Mouse (Mus musculus): ENCODE results near the gene Tbx5.
A peak's percentile ranks its signal among the peaks of the same experiment; 100 is the strongest.
"Not testable (repeated sequence)": the region's sequence is repeated elsewhere in the genome, so short reads cannot be mapped to it uniquely, and the experiment has no call there.

Tbx5 gene

DNA sequence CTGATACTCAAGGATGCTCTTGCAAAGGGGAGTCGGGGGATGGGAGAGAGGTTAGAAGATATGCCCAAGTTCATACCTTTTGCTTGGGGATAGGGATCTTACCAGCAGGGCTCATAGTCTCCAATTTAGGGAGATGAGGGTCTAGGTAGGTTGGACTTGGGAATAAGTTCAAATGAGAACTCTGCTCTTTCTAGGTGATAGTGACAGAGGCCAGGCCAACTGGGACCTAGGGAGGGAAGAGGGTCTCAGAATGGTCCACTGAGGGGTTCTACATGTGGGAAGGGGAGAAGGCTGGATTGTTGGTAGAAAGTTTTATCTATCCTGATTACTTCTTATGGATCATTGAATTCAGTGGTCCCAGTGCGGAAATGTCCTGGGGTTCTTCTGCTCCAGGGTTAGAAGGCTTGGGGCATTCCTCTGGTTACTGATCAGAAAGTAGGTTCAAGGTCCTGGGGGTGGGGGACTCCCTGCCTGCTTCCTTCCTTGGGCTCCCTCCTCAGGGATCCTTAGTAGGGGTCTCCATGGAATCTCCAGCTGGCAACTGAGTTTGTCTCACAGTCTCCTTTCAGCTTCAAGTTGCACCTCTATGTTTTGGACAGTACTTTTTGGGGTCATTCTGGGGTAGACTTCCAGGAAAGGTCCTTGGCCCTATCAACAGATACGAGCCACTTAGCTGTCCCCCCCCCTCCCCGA lies 10.4 kb downstream of the Tbx5 start:
- no peak for DNase-seq (ENCODE audit: low read depth, low spot score)

DNA sequence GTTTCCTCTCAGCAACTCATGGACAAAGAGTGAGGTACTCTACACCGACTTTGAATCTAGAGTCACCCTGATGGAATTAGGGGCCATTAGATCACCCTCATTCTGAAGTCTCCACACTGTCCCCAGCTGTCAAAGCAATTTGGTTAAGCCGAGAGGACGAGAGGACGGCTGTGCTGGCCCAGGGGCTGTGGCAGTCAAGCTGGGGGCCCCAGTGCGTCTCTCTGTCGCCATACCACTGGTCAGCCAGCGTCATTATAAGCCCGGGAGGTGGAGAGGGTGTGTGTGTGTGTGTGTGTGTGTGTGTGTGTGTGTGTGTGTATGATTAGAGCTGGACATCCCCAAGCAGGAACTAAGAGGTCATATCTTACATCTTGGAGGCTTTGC lies 10.9 kb downstream of the Tbx5 start:
- DNase-seq (ENCODE audit: low read depth, low spot score), result no peak

DNA sequence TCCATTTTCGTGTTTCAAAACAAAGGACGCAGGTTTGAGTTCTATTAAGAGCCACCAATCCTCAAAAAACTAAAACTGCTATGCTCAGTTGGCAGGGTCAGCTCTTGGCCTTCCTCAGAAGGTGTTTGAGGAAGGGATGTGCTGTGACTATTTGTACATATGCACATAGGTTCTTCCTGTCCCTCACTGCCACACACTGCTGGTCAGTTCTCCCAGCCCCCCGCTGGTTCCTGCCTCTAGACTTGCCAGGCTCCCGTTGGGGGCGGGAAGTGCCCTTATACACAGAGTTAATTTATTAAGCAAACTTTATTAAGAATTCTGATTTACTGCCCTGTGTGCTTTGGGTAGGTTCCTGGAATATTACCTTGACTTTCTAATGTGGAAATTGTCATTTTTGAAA lies 11.9 kb downstream of the Tbx5 start:
- no peak for DNase-seq (ENCODE audit: low read depth, low spot score)

DNA sequence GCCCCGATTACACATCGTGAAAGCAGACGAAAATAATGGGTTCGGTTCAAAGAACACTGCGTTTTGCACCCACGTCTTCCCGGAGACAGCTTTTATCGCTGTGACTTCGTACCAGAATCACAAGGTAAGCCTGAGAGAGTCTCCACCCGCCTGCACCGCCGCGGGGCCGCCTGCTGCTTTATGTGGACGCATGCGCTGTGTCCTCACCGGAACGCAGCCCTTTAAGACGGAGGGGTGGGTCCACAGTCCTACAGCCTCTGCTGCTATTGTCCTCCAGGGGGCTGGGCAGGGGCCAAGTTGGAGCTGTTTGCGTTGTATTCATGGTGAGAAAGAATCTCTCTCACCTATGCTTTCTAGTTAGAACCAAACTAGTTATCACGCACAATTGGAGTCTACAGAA lies 12.5 kb downstream of the Tbx5 start:
- no peak for DNase-seq (ENCODE audit: low read depth, low spot score)

DNA sequence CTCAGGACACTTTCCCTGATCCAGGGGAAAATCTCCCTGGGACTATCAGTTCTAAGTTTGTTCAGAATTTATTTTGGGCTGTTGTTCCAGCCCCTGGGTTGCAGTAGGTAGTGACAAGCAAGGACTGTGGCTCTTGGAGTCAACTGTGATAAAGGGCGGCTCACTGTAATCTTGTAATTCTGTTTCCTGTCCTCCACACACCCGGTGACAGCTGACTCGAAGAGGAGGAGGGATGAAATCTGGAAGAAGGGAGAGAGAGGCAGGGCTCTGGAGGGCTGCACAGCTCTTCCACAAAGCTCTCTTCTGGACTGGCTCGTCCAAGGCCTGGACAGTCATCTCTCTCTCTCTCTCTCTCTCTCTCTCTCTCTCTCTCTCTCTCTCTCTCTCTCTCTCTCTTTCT lies 24.6 kb downstream of the Tbx5 start:
- no peak for DNase-seq (ENCODE audit: low read depth, low spot score)

DNA sequence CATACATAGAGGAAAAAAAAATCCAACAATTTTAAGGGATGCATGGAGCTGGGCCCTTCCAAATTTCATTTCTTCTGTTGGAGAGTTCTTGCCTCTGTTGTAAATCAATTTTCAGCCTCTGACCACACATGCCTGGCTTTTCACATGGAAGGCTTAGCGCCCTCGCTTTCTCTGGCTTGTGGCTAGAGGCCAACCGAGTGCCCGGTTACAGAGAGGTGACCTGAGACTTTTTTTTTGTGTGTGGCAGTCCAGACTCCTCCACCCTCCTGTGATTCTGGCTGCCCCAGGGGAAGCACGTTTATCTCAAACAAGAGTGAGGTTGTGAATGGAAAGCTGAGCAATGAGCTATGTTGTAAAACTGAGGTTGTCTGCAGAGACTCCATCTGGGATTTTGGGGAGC lies 28.8 kb downstream of the Tbx5 start:
- DNase-seq (ENCODE audit: low read depth, low spot score), result no peak

DNA sequence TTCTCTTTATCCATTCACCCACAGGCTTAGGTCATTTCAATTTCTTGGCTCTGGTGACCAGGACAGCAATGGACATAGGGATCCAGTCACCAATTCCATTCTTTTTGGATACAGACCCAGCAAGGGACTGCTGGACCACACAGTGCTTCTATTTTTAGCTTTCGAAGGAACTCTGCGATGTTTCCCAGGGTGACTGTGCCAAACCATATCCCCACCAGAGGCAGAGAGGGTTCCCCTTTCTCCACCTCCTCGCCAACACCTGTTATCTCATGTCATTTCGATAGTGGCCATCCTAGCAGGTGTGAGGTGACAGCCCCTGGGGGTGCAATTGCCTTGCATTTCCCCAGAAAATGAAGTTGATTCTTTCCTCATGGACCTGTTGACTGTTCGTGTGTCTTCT lies 30.0 kb downstream of the Tbx5 start:
- DNase-seq (ENCODE audit: low read depth, low spot score), result no peak

DNA sequence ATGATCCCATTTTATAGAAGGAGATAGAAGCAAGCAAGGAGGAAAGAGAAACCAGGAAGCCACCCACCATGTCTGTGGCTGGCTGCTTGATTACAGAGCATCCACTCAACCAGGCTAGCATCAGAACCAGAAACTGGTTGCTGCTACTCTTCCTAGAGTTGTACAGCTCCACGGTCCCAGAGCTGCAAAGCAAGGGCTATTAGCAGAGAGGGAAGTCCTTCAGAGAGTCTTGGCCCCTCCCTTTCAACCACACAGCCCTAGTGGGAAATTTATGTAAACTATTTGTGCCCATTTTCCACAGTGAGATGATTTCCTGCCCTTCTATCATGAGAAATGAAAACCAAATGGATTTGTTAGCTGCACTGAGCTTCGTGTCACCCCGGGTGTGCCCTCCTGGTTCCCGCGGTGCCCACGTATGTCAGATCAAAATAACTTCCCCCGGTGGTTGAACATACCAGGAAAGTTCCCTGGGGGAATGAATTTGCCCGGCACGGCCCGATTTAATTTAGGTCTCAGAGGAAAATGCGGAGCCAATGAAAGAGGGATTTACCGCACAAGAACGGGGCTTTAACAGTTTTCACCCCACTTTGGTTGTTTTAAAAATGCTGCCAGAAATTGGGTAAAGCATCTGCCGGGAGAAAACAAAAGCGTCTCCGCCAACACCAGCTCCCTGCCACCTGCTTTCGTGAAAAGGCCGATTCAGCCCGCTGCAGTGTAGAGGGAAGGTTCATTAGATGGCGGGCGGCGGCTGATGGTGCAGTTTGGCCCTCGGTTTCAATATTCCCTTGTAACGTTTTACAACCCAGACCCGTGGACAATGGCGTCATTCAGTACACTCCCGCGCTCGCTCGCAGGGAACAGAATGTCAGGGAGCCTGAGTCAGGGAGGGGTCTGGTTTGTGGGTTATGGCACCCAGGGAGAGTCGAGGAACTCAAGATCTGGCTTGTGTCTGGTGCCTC lies 34.1 kb downstream of the Tbx5 start:
- no peak for DNase-seq (ENCODE audit: low read depth, low spot score)

DNA sequence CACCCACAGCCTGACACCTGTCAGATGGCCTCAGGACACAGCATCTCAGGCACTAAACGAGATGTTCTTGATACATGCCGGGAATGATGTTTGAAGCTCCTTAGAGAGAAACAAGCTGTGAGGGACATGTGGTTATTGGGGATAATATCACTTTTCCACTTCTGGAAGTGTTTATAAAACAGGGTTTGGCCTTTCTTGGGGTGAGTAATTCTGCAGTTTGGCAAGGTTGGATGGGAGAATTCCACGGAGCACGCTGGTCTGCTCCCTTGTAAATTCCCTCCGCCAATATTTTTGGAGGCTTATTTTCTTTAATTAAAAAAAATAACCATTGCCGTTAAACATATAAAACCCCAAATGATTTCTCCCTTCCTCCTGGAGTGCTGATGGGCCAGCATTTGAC lies 35.5 kb downstream of the Tbx5 start:
- DNase-seq (ENCODE audit: low read depth, low spot score), result no peak

DNA sequence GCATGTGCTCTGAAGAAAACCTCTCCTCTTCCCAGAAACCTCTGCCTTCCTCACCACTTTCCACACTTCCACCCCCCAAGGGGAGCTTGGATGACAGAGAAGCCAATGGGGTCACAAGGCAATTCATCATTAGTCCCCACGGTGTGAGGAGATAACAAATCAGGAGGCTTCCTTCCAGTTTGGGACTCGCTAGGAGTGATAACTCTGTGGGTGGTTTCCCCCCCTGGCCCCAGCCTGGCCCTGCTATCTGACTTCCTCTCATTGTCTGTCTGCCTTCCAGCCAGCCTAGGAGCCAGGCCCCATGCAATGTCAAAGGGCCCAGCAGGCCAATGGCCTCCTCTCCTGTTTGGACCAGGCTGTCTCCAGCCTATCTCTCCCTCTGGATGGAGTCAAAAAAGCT lies 43.0 kb downstream of the Tbx5 start:
- DNase-seq (ENCODE audit: low read depth, low spot score), result no peak

DNA sequence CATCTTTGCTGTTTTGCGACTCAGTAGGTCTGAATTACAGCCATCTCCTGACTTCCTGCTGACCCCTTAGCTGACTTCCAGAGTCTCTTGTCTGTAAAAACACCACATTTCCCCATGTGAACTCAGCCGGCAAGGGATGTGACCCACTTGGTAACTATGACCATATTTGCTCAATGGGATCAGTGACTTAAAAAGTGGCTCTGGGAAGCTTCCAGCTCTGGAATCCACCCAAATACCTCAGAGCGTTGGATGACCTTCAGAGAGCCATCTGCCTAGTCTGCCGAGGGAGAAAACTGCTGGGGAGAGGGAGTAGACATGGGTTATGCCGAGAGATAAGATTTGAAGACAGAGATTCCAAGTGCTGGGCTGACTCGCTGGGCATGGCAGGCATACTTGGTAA lies 44.7 kb downstream of the Tbx5 start:
- no peak for DNase-seq (ENCODE audit: low read depth, low spot score)

DNA sequence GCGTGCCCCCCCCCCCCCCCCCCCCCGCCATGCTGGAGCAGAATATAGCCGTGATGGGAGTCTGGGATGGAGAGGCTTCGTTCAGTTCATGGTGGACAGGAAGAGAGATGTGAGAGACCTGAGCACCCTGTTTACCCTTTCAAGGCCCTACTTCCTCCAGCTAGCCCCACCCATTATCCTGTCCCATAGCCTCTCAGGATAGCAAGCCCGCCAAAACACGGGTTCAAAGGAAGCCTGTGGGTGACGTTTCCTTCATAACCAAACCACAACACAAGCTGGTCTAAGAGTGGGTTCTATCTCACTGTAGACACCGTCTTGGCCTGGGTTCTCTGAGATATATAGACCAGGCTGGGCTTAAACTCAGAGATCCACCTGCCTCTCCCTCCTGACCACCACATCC lies 53.1 kb downstream of the Tbx5 start:
- DNase-seq (ENCODE audit: low read depth, low spot score), result no peak

DNA sequence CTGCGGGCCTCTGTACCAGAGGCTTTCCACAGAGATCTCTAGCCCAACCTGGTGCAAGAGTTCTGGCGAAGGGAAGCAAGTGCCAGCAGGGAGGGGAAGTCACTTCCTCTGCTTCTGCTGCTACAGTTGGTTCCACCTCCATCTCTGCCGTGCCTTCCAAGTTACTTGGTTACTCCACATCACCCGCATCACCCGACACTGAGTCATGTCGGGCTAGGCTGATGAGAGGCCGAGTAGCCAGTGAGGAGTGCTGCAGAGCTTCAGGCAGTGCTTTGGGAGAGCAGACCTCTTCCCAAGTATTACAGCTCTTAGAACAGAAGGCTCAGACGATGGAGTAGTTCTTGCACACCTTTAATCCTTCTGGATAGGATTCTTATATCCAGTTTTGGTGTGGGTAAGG lies 54.9 kb downstream of the Tbx5 start:
- DNase-seq (ENCODE audit: low read depth, low spot score), result no peak

DNA sequence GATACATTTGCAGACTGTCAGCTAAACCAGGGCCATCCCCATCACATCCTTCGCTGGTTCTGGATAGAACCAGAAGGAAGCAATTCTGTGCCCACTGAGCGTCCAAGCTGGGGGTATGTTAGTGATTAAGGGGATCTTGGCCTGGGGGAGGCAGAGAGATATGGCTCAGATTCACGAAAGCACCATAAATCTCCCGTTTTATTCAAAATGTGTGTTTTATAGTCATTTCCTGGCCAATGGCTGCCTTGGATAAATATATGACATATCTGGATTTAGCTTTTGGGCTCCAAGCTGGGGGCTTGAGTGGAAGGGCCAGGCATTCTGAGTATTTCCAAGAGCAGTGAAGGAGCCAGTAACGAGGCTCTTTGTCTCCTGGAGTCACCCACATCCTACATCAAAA lies 59.5 kb downstream of the Tbx5 start:
- no peak for DNase-seq (ENCODE audit: low read depth, low spot score)

DNA sequence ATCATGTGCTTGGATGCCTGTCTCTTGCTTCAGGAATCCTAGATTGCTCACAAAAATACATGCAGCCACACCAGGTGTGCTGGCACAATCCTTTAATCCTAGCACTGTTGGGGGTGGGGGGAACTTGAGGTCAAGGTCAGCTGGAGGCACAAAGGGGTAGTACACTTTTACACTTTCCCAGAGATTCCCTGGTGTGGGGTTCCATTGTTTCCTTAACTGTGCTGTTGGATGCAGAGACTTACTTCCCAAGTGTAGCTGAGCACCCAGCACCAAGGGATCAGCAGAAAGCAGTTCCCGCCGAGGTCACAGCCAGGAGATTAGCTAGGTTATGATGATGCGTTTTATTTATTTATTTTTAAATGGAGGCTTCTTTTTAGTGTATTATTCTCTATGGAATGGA lies 60.6 kb downstream of the Tbx5 start:
- DNase-seq (ENCODE audit: low read depth, low spot score), result no peak

DNA sequence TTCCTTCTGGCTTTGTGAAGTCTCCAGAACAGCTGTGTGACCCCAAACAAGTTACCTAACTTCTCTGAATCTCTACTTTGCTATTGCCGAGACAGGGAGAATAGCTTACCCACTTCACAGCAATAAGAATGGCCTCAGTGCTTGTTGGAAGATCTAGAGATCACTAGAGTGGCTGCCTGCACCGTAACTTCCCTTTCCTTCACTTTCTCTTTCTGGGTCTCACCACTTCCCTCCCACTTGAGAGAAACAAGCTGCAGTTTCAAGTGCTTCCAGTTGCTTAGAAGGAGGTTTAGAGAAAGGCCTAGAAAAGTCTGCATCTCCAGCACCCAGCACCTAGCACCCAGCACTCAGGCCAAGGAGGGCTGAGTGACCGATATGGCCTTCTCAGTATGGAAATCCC lies 64.1 kb downstream of the Tbx5 start:
- no peak for DNase-seq (ENCODE audit: low read depth, low spot score)

DNA sequence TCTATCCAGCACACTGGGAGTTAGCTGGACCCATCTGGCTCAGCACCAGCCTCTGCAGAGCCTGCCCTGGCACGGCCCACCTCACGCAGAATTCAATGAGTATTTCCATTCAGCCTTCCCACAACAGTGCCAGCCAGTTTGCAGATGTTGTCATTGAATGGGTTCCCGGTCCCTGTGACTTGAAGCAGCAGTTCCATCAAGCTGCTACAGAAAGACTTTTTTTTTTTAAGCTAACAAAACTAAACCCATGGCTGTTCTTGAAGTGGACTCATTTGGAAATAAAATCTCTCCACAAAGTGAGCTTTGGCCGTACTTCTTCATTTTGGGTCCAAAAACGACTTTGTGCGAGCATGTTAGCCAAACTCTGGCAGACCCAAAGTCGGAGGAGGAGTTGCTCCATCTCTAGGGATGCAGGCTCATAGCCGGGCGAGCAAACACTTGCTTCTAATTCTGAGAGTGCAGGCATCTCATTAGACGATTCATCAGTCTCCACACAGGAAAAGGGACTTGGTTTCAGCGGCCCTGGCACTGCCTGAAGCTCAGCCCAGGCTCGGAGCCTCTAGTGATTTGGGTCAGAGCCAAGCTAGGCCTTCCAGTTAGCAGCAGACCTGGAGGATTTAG lies 84.2 kb downstream of the Tbx5 start:
- DNase-seq (ENCODE audit: low read depth, low spot score), result peak; percentile 73

DNA sequence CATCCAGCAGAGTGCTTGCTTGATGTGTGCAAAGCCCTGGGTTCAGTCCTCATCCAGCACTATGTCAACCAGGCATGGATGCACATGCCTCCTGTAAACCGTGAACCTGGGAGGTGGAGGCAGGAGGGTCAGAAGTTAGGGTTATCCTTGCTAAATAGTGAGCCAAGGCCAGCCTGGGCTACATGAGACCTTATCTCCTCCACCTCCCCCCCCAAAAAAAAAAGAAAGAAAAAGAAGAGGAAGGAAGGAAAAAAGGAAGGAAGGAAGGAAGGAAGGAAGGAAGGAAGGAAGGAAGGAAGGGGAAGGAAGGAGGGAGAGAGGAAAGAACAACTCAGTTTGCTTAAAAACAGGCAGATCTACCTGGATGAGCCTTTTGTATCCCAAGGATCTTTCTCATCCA lies 85.9 kb downstream of the Tbx5 start:
- not testable (repeated sequence) for DNase-seq (ENCODE audit: low read depth, low spot score)

DNA sequence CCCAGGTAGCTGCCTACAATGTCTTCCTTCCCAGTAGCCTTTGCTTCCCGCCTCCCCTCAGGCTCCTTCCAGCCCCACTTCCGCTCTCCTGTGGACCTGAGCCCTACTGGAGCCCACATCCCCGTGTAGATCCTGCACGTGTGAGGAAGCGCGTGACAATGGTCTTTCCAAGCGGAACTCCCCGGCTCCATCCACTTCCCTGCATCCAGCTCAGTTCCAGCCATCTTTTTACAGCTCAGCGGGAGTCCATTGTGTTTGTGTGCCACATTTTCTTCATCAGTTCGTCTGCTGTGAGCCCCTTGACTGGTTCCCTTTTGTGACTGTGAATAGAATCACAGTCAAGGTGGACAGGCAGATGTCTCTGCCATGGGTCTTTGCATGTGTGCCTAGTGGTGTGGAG lies 88.5 kb downstream of the Tbx5 start:
- no peak for DNase-seq (ENCODE audit: low read depth, low spot score)

DNA sequence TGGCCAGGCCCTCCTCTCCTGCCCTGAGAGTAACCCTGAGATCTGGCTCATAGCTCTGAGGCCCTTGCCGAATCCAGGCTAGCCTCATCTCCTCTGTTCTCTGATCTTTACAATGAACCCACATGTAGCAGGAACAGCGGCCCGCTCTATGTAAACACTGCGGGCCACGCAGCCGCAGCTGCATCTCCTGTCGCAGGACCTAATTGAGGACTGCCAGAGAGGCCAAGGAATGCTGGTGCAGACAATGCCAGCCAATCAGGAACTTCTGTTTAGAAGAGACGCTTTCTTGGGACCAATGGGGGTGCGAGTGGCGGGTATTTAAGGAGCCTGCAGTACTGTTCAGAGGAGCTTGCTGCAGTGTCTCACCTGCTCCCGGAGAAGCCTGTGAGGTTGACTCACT lies 89.8 kb downstream of the Tbx5 start:
- DNase-seq (ENCODE audit: low read depth, low spot score), result no peak
